Mouse (Mus musculus) layer of hippocampus, adult 8-10 months (tissue): ENCODE results near the gene Impg2. TPM values are rescaled to one million over a fixed set of nuclear protein-coding genes. Genes with fewer than 3 reads are reported as not detected.

Source experiments
- DNase-seq, 2 experiments: peaks; one replicate each; pipeline ENCODE4 v3.0.0; 2022; ENCODE audit warnings: low spot score in 2 of 2
- total RNA-seq, 4 experiments: library from RNA; stranded (reverse); gene quantifications; 2 replicates each; pipeline ENCODE4 v1.2.4; 2022

Gene Impg2
- total RNA-seq, result 1 to 10 TPM in 2 of 4 experiments, under 1 TPM in 2; 0.48 to 1.6 (median 0.79) TPM

- no peak for DNase-seq
Measured at GRCm38 (mm10) chr16:56204051-56204450, at the start of gene Impg2. Gene Impg2 (plus strand): TSS chr16:56204313.

GRCm38 (mm10) chr16:56163466-56163865, 40.6 kb upstream of the Impg2 start:
- DNase-seq, result no peak

- DNase-seq, result peak; percentile 41 to 52
Measured at GRCm38 (mm10) chr16:56170247-56170646, 33.9 kb upstream of the Impg2 start.

- DNase-seq, result no peak
Measured at GRCm38 (mm10) chr16:56175867-56176581, 28.1 kb upstream of the Impg2 start.

GRCm38 (mm10) chr16:56186863-56187262, 17.2 kb upstream of the Impg2 start:
- DNase-seq, result no peak

- DNase-seq, result peak; percentile 64 to 65
Measured at GRCm38 (mm10) chr16:56188198-56188597, 15.9 kb upstream of the Impg2 start.

- no peak for DNase-seq
Measured at GRCm38 (mm10) chr16:56212740-56213139, 8.6 kb downstream of the Impg2 start.

- no peak for DNase-seq
Measured at GRCm38 (mm10) chr16:56227686-56228085, 23.6 kb downstream of the Impg2 start.

GRCm38 (mm10) chr16:56229455-56229854, 25.3 kb downstream of the Impg2 start:
- no peak for DNase-seq

GRCm38 (mm10) chr16:56231300-56231699, 27.2 kb downstream of the Impg2 start:
- DNase-seq, result peak; percentile 48 to 70

- peak in 1 of 2 experiments; percentile 9 for DNase-seq
Measured at GRCm38 (mm10) chr16:56232736-56233135, 28.6 kb downstream of the Impg2 start.

- DNase-seq, result no peak
Measured at GRCm38 (mm10) chr16:56246031-56246430, 41.9 kb downstream of the Impg2 start.

GRCm38 (mm10) chr16:56273917-56274316, 69.8 kb downstream of the Impg2 start:
- DNase-seq, result no peak

GRCm38 (mm10) chr16:56279060-56279459, 74.9 kb downstream of the Impg2 start:
- no peak for DNase-seq

- no peak for DNase-seq
Measured at GRCm38 (mm10) chr16:56279752-56280151, 75.6 kb downstream of the Impg2 start.

- no peak for DNase-seq
Measured at GRCm38 (mm10) chr16:56281336-56281735, 77.2 kb downstream of the Impg2 start.

GRCm38 (mm10) chr16:56283330-56283729, 79.2 kb downstream of the Impg2 start:
- DNase-seq, result no peak

GRCm38 (mm10) chr16:56283873-56284272, 79.8 kb downstream of the Impg2 start:
- DNase-seq, result no peak

- no peak for DNase-seq
Measured at GRCm38 (mm10) chr16:56286076-56286475, 82.0 kb downstream of the Impg2 start.

- DNase-seq, result no peak
Measured at GRCm38 (mm10) chr16:56286977-56287376, 82.9 kb downstream of the Impg2 start.

- no peak for DNase-seq
Measured at GRCm38 (mm10) chr16:56294887-56295286, 90.8 kb downstream of the Impg2 start.

- DNase-seq, result no peak
Measured at GRCm38 (mm10) chr16:56295888-56296648, 92.0 kb downstream of the Impg2 start.

- DNase-seq, result no peak
Measured at GRCm38 (mm10) chr16:56298248-56298647, 94.1 kb downstream of the Impg2 start.
